Mouse (Mus musculus) limb, embryonic 15.5 days (tissue): Measurements from ENCODE around the gene Anapc11. TPM values are rescaled to one million over a fixed set of nuclear protein-coding genes. Genes with fewer than 3 reads are reported as not detected.

Source experiments
- ATAC-seq: fragments of 200-750 bp; cut with Nextera tagmentation; 2 replicates; pipeline ENCODE4 v1.8.0; 2017; ENCODE audit warnings: low read depth, moderate TSS enrichment; ENCODE audit not compliant: insufficient number of reproducible peaks, low FRiP score, low TSS enrichment
- H3K27ac ChIP-seq: fragments of 300-500 bp; sonication (generic); 2 replicates; pipeline ENCODE4 v1.5.1; 2015; ENCODE audit warnings: moderate library complexity, mild to moderate bottlenecking, inconsistent platforms
- H3K27me3 ChIP-seq: fragments of 300-500 bp; sonication (generic); 2 replicates; pipeline ENCODE4 v1.6.1; 2015; ENCODE audit warnings: inconsistent platforms
- H3K36me3 ChIP-seq: fragments of 300-500 bp; sonication (generic); 2 replicates; pipeline ENCODE4 v1.6.1; 2015; ENCODE audit warnings: inconsistent platforms
- H3K4me1 ChIP-seq: fragments of 300-500 bp; sonication (generic); 2 replicates; pipeline ENCODE4 v1.6.1; 2015; ENCODE audit warnings: inconsistent platforms
- H3K4me2 ChIP-seq: fragments of 300-500 bp; sonication (generic); 2 replicates; pipeline ENCODE4 v1.6.1; 2015; ENCODE audit warnings: mild to moderate bottlenecking, inconsistent platforms
- H3K4me3 ChIP-seq: fragments of 300-500 bp; sonication (generic); 2 replicates; pipeline ENCODE4 v1.5.1; 2015; ENCODE audit warnings: mild to moderate bottlenecking, inconsistent platforms
- H3K9ac ChIP-seq: fragments of 300-500 bp; sonication (generic); 2 replicates; pipeline ENCODE4 v1.6.1; 2015; ENCODE audit warnings: inconsistent platforms
- H3K9me3 ChIP-seq: fragments of 300-500 bp; sonication (generic); 2 replicates; pipeline ENCODE4 v1.6.1; 2016; ENCODE audit warnings: inconsistent platforms
- WGBS: fragments of 180-500 bp; shearing (Covaris S2); methylation state at CpG from one replicate; pipeline ENCODE4 v1.1.7; 2015; 5-methylcytosine and 5-hydroxymethylcytosine counted together
- polyA plus RNA-seq: library from polyadenylated mRNA; unstranded; fragments of >200 nt; fragmentation: Nextera tagmentation; extraction: Ambion mirVana; gene quantifications from 2 replicates; pipeline ENCODE4 v1.2.1, GENCODE M21; 2015

The Anapc11 gene
- polyA plus RNA-seq, 1 experiment from 2014 or later, result 215 TPM

GRCm38 (mm10) chr11:120583937-120584336 is 14.3 kb upstream of the Anapc11 start:
- no peak for ATAC-seq
- peaks cover 45% of the 10 kb centered on the region for H3K36me3 ChIP-seq
- WGBS, result 87% methylated on average over 1 of the region's 1 CpGs
- no peak overlapping the region for H3K4me3 ChIP-seq
- peaks cover 24% of the 10 kb centered on the region for H3K4me1 ChIP-seq
- no peak overlapping the region for H3K4me2 ChIP-seq
- no peak overlapping the region for H3K27ac ChIP-seq
- no peak overlapping the region for H3K9ac ChIP-seq
- H3K9me3 ChIP-seq, result no peaks in the 10 kb centered on the region
- H3K27me3 ChIP-seq, result no peaks in the 10 kb centered on the region

- H3K9ac ChIP-seq, result no peak overlapping the region
- H3K4me2 ChIP-seq, result no peak overlapping the region
- no peaks in the 10 kb centered on the region for H3K27me3 ChIP-seq
- no peaks in the 10 kb centered on the region for H3K4me1 ChIP-seq
- no peak overlapping the region for H3K4me3 ChIP-seq
- H3K27ac ChIP-seq, result no peak overlapping the region
- peaks cover 80% of the 10 kb centered on the region for H3K36me3 ChIP-seq
- H3K9me3 ChIP-seq, result no peaks in the 10 kb centered on the region
- WGBS, result 94% methylated on average over 6 of the region's 6 CpGs
- no peak for ATAC-seq
Observed at GRCm38 (mm10) chr11:120588531-120588930, 9.7 kb upstream of the Anapc11 start.

GRCm38 (mm10) chr11:120597240-120598235 is 683 bp upstream of the Anapc11 start:
- whole genome bisulfite sequencing, result 3% methylated on average over 99 of the region's 99 CpGs
- Histone ChIP-seq H3K9me3 (no peaks in the 10 kb centered on the region), H3K9ac (peak overlapping the region; percentile 97), H3K4me2 (peak overlapping the region; percentile 86), H3K4me3 (peak overlapping the region; percentile 95), H3K27me3 (no peaks in the 10 kb centered on the region), H3K4me1 (peaks cover 27% of the 10 kb centered on the region), H3K36me3 (peaks cover 56% of the 10 kb centered on the region), H3K27ac (peak overlapping the region; percentile 93)
- peak; percentile 40 for ATAC-seq

GRCm38 (mm10) chr11:120598990-120599549 is 849 bp downstream of the Anapc11 start:
- Histone ChIP-seq H3K4me2 (peak overlapping the region; percentile 74), H3K36me3 (peaks cover 56% of the 10 kb centered on the region), H3K27me3 (no peaks in the 10 kb centered on the region), H3K9me3 (no peaks in the 10 kb centered on the region), H3K4me3 (peak overlapping the region; percentile 95), H3K4me1 (peaks cover 27% of the 10 kb centered on the region), H3K27ac (peak overlapping the region; percentile 93), H3K9ac (peak overlapping the region; percentile 97)
- ATAC-seq, result no peak
- WGBS, result 40% methylated on average over 17 of the region's 17 CpGs

- peaks cover 58% of the 10 kb centered on the region for H3K36me3 ChIP-seq
- H3K27me3 ChIP-seq, result no peaks in the 10 kb centered on the region
- no peaks in the 10 kb centered on the region for H3K9me3 ChIP-seq
- H3K4me3 ChIP-seq, result no peak overlapping the region
- peaks cover 24% of the 10 kb centered on the region for H3K4me1 ChIP-seq
- H3K27ac ChIP-seq, result no peak overlapping the region
- H3K9ac ChIP-seq, result no peak overlapping the region
- 94% methylated on average over 3 of the region's 3 CpGs for WGBS
- no peak for ATAC-seq
- no peak overlapping the region for H3K4me2 ChIP-seq
Observed at GRCm38 (mm10) chr11:120600716-120601115, 2.5 kb downstream of the Anapc11 start.

GRCm38 (mm10) chr11:120603545-120603944 is 5.3 kb downstream of the Anapc11 start:
- peaks cover 17% of the 10 kb centered on the region for H3K4me1 ChIP-seq
- H3K36me3 ChIP-seq, result peaks cover 61% of the 10 kb centered on the region
- no peak overlapping the region for H3K4me2 ChIP-seq
- H3K27me3 ChIP-seq, result peaks cover 3% of the 10 kb centered on the region; the same call in 1 of the 2 replicates
- ATAC-seq, result no peak
- H3K9me3 ChIP-seq, result no peaks in the 10 kb centered on the region
- no peak overlapping the region for H3K9ac ChIP-seq
- WGBS, result 79% methylated on average over 2 of the region's 2 CpGs
- H3K4me3 ChIP-seq, result no peak overlapping the region
- no peak overlapping the region for H3K27ac ChIP-seq

GRCm38 (mm10) chr11:120605667-120606066 is 7.4 kb downstream of the Anapc11 start:
- no peak overlapping the region for H3K4me2 ChIP-seq
- no peak overlapping the region for H3K4me3 ChIP-seq
- peaks cover 19% of the 10 kb centered on the region for H3K4me1 ChIP-seq
- 89% methylated on average over 7 of the region's 7 CpGs for WGBS
- no peak for ATAC-seq
- H3K27me3 ChIP-seq, result peaks cover 6% of the 10 kb centered on the region
- no peak overlapping the region for H3K27ac ChIP-seq
- H3K9me3 ChIP-seq, result no peaks in the 10 kb centered on the region
- no peak overlapping the region for H3K9ac ChIP-seq
- H3K36me3 ChIP-seq, result peaks cover 72% of the 10 kb centered on the region

- peaks cover 6% of the 10 kb centered on the region for H3K27me3 ChIP-seq
- no peak overlapping the region for H3K4me2 ChIP-seq
- peaks cover 19% of the 10 kb centered on the region for H3K4me1 ChIP-seq
- H3K9ac ChIP-seq, result no peak overlapping the region
- no peaks in the 10 kb centered on the region for H3K9me3 ChIP-seq
- peaks cover 78% of the 10 kb centered on the region for H3K36me3 ChIP-seq
- no peak for ATAC-seq
- no peak overlapping the region for H3K27ac ChIP-seq
- H3K4me3 ChIP-seq, result no peak overlapping the region
- 82% methylated on average over 4 of the region's 4 CpGs for WGBS
Observed at GRCm38 (mm10) chr11:120606764-120607163, 8.5 kb downstream of the Anapc11 start.

GRCm38 (mm10) chr11:120608241-120609034 is 10.2 kb downstream of the Anapc11 start, which contains the start of gene Npb:
Gene Npb, plus strand, starts transcription at chr11:120608477.
- Histone ChIP-seq H3K4me2 (peak within 1 kb of the TSS; percentile 58), H3K9me3 (no peaks in the 10 kb centered on the region), H3K36me3 (peaks cover 78% of the 10 kb centered on the region), H3K9ac (peak within 1 kb of the TSS; percentile 26), H3K4me3 (peak within 1 kb of the TSS; percentile 33), H3K27me3 (peaks cover 6% of the 10 kb centered on the region), H3K4me1 (peaks cover 19% of the 10 kb centered on the region), H3K27ac (no peak within 1 kb of the TSS)
- ATAC-seq, result no peak
- 5% methylated on average over 45 of the region's 45 CpGs for WGBS

- Histone ChIP-seq H3K27ac (no peak overlapping the region), H3K4me2 (no peak overlapping the region), H3K27me3 (peaks cover 6% of the 10 kb centered on the region), H3K4me1 (peaks cover 19% of the 10 kb centered on the region), H3K9me3 (no peaks in the 10 kb centered on the region), H3K36me3 (peaks cover 77% of the 10 kb centered on the region), H3K9ac (no peak overlapping the region), H3K4me3 (no peak overlapping the region)
- 35% methylated on average over 8 of the region's 8 CpGs for WGBS
- no peak for ATAC-seq
Observed at GRCm38 (mm10) chr11:120609250-120609649, 11.0 kb downstream of the Anapc11 start.

- Histone ChIP-seq H3K4me3 (no peak overlapping the region), H3K4me2 (no peak overlapping the region), H3K36me3 (peaks cover 73% of the 10 kb centered on the region), H3K27me3 (peaks cover 6% of the 10 kb centered on the region), H3K9ac (no peak overlapping the region), H3K27ac (no peak overlapping the region), H3K4me1 (peaks cover 19% of the 10 kb centered on the region), H3K9me3 (no peaks in the 10 kb centered on the region)
- WGBS, result 88% methylated on average over 9 of the region's 9 CpGs
- no peak for ATAC-seq
Observed at GRCm38 (mm10) chr11:120610477-120611046, 12.3 kb downstream of the Anapc11 start.
